Mouse (Mus musculus): ENCODE results near the gene Gpm6a. TPM values are rescaled to one million over a fixed set of nuclear protein-coding genes. Genes with fewer than 3 reads are reported as not detected.

The Gpm6a gene
- polyA plus RNA-seq, 1 experiment from 2014 or later = 60.7 TPM

- H3K9ac ChIP-seq (ENCODE audit: low read length) = no peak overlapping the region
- no peaks in the 10 kb centered on the region for H3K36me3 ChIP-seq (ENCODE audit: control insufficient read depth, insufficient read depth, low read length)
- no peaks in the 10 kb centered on the region for H3K27me3 ChIP-seq (ENCODE audit: control insufficient read depth, insufficient read depth, low read length)
- ATAC-seq (ENCODE audit: insufficient read depth, low FRiP score, low TSS enrichment) (no peak), DNase-seq (ENCODE audit: low spot score) (no peak)
- H3K9me3 ChIP-seq (ENCODE audit: control insufficient read depth, low read length) = no peaks in the 10 kb centered on the region
- no peak overlapping the region for H3K4me3 ChIP-seq (ENCODE audit: low read depth, low read length)
- WGBS = 42% methylated on average over 2 of the region's 2 CpGs
- H3K4me2 ChIP-seq (ENCODE audit: low read depth) = no peak overlapping the region
- no peak overlapping the region for H3K27ac ChIP-seq (ENCODE audit: low read depth, low read length)
- H3K4me1 ChIP-seq (ENCODE audit: control insufficient read depth, insufficient read depth, low read length) = no peaks in the 10 kb centered on the region
Observed at GRCm38 (mm10) chr8:54986791-54987190, 32.1 kb downstream of the Gpm6a start.

- WGBS = 14% methylated on average over 2 of the region's 2 CpGs
- Histone ChIP-seq H3K27ac (ENCODE audit: low read depth, low read length) (no peak overlapping the region), H3K36me3 (ENCODE audit: control insufficient read depth, insufficient read depth, low read length) (no peaks in the 10 kb centered on the region), H3K27me3 (ENCODE audit: control insufficient read depth, insufficient read depth, low read length) (no peaks in the 10 kb centered on the region), H3K4me3 (ENCODE audit: low read depth, low read length) (no peak overlapping the region), H3K4me2 (ENCODE audit: low read depth) (no peak overlapping the region), H3K9ac (ENCODE audit: low read length) (no peak overlapping the region), H3K9me3 (ENCODE audit: control insufficient read depth, low read length) (no peaks in the 10 kb centered on the region), H3K4me1 (ENCODE audit: control insufficient read depth, insufficient read depth, low read length) (no peaks in the 10 kb centered on the region)
- DNase-seq (ENCODE audit: low spot score) (no peak), ATAC-seq (ENCODE audit: insufficient read depth, low FRiP score, low TSS enrichment) (no peak)
Observed at GRCm38 (mm10) chr8:54989093-54989492, 34.5 kb downstream of the Gpm6a start.

GRCm38 (mm10) chr8:54991840-54992609 is 37.4 kb downstream of the Gpm6a start:
- no peaks in the 10 kb centered on the region for H3K27me3 ChIP-seq (ENCODE audit: control insufficient read depth, insufficient read depth, low read length)
- H3K9ac ChIP-seq (ENCODE audit: low read length) = no peak overlapping the region
- no peaks in the 10 kb centered on the region for H3K9me3 ChIP-seq (ENCODE audit: control insufficient read depth, low read length)
- no peaks in the 10 kb centered on the region for H3K4me1 ChIP-seq (ENCODE audit: control insufficient read depth, insufficient read depth, low read length)
- ATAC-seq (ENCODE audit: insufficient read depth, low FRiP score, low TSS enrichment) (no peak), DNase-seq (ENCODE audit: low spot score) (no peak)
- 79% methylated on average over 3 of the region's 3 CpGs for WGBS
- H3K36me3 ChIP-seq (ENCODE audit: control insufficient read depth, insufficient read depth, low read length) = no peaks in the 10 kb centered on the region
- H3K27ac ChIP-seq (ENCODE audit: low read depth, low read length) = no peak overlapping the region
- H3K4me2 ChIP-seq (ENCODE audit: low read depth) = no peak overlapping the region
- H3K4me3 ChIP-seq (ENCODE audit: low read depth, low read length) = no peak overlapping the region

- Histone ChIP-seq H3K4me1 (ENCODE audit: control insufficient read depth, insufficient read depth, low read length) (no peaks in the 10 kb centered on the region), H3K27me3 (ENCODE audit: control insufficient read depth, insufficient read depth, low read length) (no peaks in the 10 kb centered on the region), H3K9ac (ENCODE audit: low read length) (no peak overlapping the region), H3K36me3 (ENCODE audit: control insufficient read depth, insufficient read depth, low read length) (no peaks in the 10 kb centered on the region), H3K9me3 (ENCODE audit: control insufficient read depth, low read length) (no peaks in the 10 kb centered on the region), H3K27ac (ENCODE audit: low read depth, low read length) (no peak overlapping the region), H3K4me3 (ENCODE audit: low read depth, low read length) (no peak overlapping the region), H3K4me2 (ENCODE audit: low read depth) (no peak overlapping the region)
- DNase-seq (ENCODE audit: low spot score) = no peak
- 79% methylated on average over 1 of the region's 1 CpGs for WGBS
- no peak for ATAC-seq (ENCODE audit: insufficient read depth, low FRiP score, low TSS enrichment)
Observed at GRCm38 (mm10) chr8:54995662-54996061, 41.0 kb downstream of the Gpm6a start.

GRCm38 (mm10) chr8:55002398-55002797 is 47.8 kb downstream of the Gpm6a start:
- H3K9ac ChIP-seq (ENCODE audit: low read length) = no peak overlapping the region
- no peaks in the 10 kb centered on the region for H3K27me3 ChIP-seq (ENCODE audit: control insufficient read depth, insufficient read depth, low read length)
- DNase-seq (ENCODE audit: low spot score) (no peak), ATAC-seq (ENCODE audit: insufficient read depth, low FRiP score, low TSS enrichment) (no peak)
- H3K27ac ChIP-seq (ENCODE audit: low read depth, low read length) = no peak overlapping the region
- H3K9me3 ChIP-seq (ENCODE audit: control insufficient read depth, low read length) = no peaks in the 10 kb centered on the region
- H3K4me1 ChIP-seq (ENCODE audit: control insufficient read depth, insufficient read depth, low read length) = no peaks in the 10 kb centered on the region
- no peak overlapping the region for H3K4me3 ChIP-seq (ENCODE audit: low read depth, low read length)
- no peaks in the 10 kb centered on the region for H3K36me3 ChIP-seq (ENCODE audit: control insufficient read depth, insufficient read depth, low read length)
- WGBS = 86% methylated on average over 1 of the region's 1 CpGs
- H3K4me2 ChIP-seq (ENCODE audit: low read depth) = no peak overlapping the region

- Histone ChIP-seq H3K27me3 (ENCODE audit: control insufficient read depth, insufficient read depth, low read length) (no peaks in the 10 kb centered on the region), H3K27ac (ENCODE audit: low read depth, low read length) (no peak overlapping the region), H3K36me3 (ENCODE audit: control insufficient read depth, insufficient read depth, low read length) (no peaks in the 10 kb centered on the region), H3K9me3 (ENCODE audit: control insufficient read depth, low read length) (no peaks in the 10 kb centered on the region), H3K4me1 (ENCODE audit: control insufficient read depth, insufficient read depth, low read length) (no peaks in the 10 kb centered on the region), H3K4me3 (ENCODE audit: low read depth, low read length) (no peak overlapping the region), H3K4me2 (ENCODE audit: low read depth) (no peak overlapping the region), H3K9ac (ENCODE audit: low read length) (no peak overlapping the region)
- DNase-seq (ENCODE audit: low spot score) (no peak), ATAC-seq (ENCODE audit: insufficient read depth, low FRiP score, low TSS enrichment) (no peak)
- 59% methylated on average over 2 of the region's 2 CpGs for WGBS
Observed at GRCm38 (mm10) chr8:55002946-55003345, 48.3 kb downstream of the Gpm6a start.

GRCm38 (mm10) chr8:55012228-55012627 is 57.6 kb downstream of the Gpm6a start:
- no peak overlapping the region for H3K9ac ChIP-seq (ENCODE audit: low read length)
- no peaks in the 10 kb centered on the region for H3K4me1 ChIP-seq (ENCODE audit: control insufficient read depth, insufficient read depth, low read length)
- DNase-seq (ENCODE audit: low spot score) = no peak
- H3K27me3 ChIP-seq (ENCODE audit: control insufficient read depth, insufficient read depth, low read length) = no peaks in the 10 kb centered on the region
- H3K4me3 ChIP-seq (ENCODE audit: low read depth, low read length) = no peak overlapping the region
- H3K27ac ChIP-seq (ENCODE audit: low read depth, low read length) = no peak overlapping the region
- no peaks in the 10 kb centered on the region for H3K9me3 ChIP-seq (ENCODE audit: control insufficient read depth, low read length)
- no peaks in the 10 kb centered on the region for H3K36me3 ChIP-seq (ENCODE audit: control insufficient read depth, insufficient read depth, low read length)
- 80% methylated on average over 2 of the region's 2 CpGs for WGBS
- H3K4me2 ChIP-seq (ENCODE audit: low read depth) = no peak overlapping the region
- ATAC-seq (ENCODE audit: insufficient read depth, low FRiP score, low TSS enrichment) = no peak

GRCm38 (mm10) chr8:55017071-55017470 is 62.4 kb downstream of the Gpm6a start:
- Histone ChIP-seq H3K36me3 (ENCODE audit: control insufficient read depth, insufficient read depth, low read length) (no peaks in the 10 kb centered on the region), H3K4me2 (ENCODE audit: low read depth) (no peak overlapping the region), H3K4me1 (ENCODE audit: control insufficient read depth, insufficient read depth, low read length) (no peaks in the 10 kb centered on the region), H3K4me3 (ENCODE audit: low read depth, low read length) (no peak overlapping the region), H3K9me3 (ENCODE audit: control insufficient read depth, low read length) (no peaks in the 10 kb centered on the region), H3K9ac (ENCODE audit: low read length) (no peak overlapping the region), H3K27me3 (ENCODE audit: control insufficient read depth, insufficient read depth, low read length) (no peaks in the 10 kb centered on the region), H3K27ac (ENCODE audit: low read depth, low read length) (no peak overlapping the region)
- DNase-seq (ENCODE audit: low spot score) = no peak
- 76% methylated on average over 1 of the region's 1 CpGs for WGBS
- no peak for ATAC-seq (ENCODE audit: insufficient read depth, low FRiP score, low TSS enrichment)

- no peaks in the 10 kb centered on the region for H3K9me3 ChIP-seq (ENCODE audit: control insufficient read depth, low read length)
- no peaks in the 10 kb centered on the region for H3K27me3 ChIP-seq (ENCODE audit: control insufficient read depth, insufficient read depth, low read length)
- H3K9ac ChIP-seq (ENCODE audit: low read length) = no peak overlapping the region
- H3K4me1 ChIP-seq (ENCODE audit: control insufficient read depth, insufficient read depth, low read length) = no peaks in the 10 kb centered on the region
- 55% methylated on average over 10 of the region's 10 CpGs for WGBS
- H3K27ac ChIP-seq (ENCODE audit: low read depth, low read length) = peak overlapping the region; percentile 46
- no peaks in the 10 kb centered on the region for H3K36me3 ChIP-seq (ENCODE audit: control insufficient read depth, insufficient read depth, low read length)
- H3K4me3 ChIP-seq (ENCODE audit: low read depth, low read length) = no peak overlapping the region
- DNase-seq (ENCODE audit: low spot score) = peak; percentile 12
- ATAC-seq (ENCODE audit: insufficient read depth, low FRiP score, low TSS enrichment) = no peak
- H3K4me2 ChIP-seq (ENCODE audit: low read depth) = no peak overlapping the region
Observed at GRCm38 (mm10) chr8:55025851-55026660, 71.4 kb downstream of the Gpm6a start.
